Mouse (Mus musculus) heart, embryonic 16.5 days (tissue): ENCODE results near the gene Hivep3. TPM values are rescaled to one million over a fixed set of nuclear protein-coding genes. Genes with fewer than 3 reads are reported as not detected.
A peak's percentile ranks its signal among the peaks of the same experiment; 100 is the strongest.

ENCODE experiments used
- ATAC-seq: fragments of 200-750 bp; cut with Nextera tagmentation; replicated peaks from 2 replicates; pipeline ENCODE4 v1.8.0; 2017; ENCODE audit warnings: moderate number of reproducible peaks; ENCODE audit not compliant: insufficient read depth, low FRiP score; ENCODE audit errors: extremely low read depth
- H3K27ac ChIP-seq: fragments of 300-500 bp; sonication (generic); 2 replicates; pipeline ENCODE4 v1.5.1; 2014; ENCODE audit warnings: mild to moderate bottlenecking, low read length, control low read depth, moderate library complexity
- H3K27me3 ChIP-seq: fragments of 300-500 bp; sonication (generic); 2 replicates; pipeline ENCODE4 v1.6.1; 2014; ENCODE audit warnings: low read length, mixed read lengths; ENCODE audit not compliant: control insufficient read depth, insufficient read depth
- H3K36me3 ChIP-seq: fragments of 300-500 bp; sonication (generic); 2 replicates; pipeline ENCODE4 v1.6.1; 2014; ENCODE audit not compliant: control insufficient read depth, insufficient read depth
- H3K4me1 ChIP-seq: fragments of 300-500 bp; sonication (generic); 2 replicates; pipeline ENCODE4 v1.6.1; 2014; ENCODE audit warnings: low read length, mixed read lengths; ENCODE audit not compliant: control insufficient read depth, insufficient read depth
- H3K4me2 ChIP-seq: fragments of 300-500 bp; sonication (generic); 2 replicates; pipeline ENCODE4 v1.6.1; 2014; ENCODE audit warnings: low read depth, mild to moderate bottlenecking, control low read depth, low read length
- H3K4me3 ChIP-seq: fragments of 300-500 bp; sonication (generic); 2 replicates; pipeline ENCODE4 v1.5.1; 2014; ENCODE audit warnings: mild to moderate bottlenecking, control low read depth, low read length
- H3K9ac ChIP-seq: fragments of 300-500 bp; sonication (generic); 2 replicates; pipeline ENCODE4 v1.6.1; 2014; ENCODE audit warnings: low read length, control low read depth
- H3K9me3 ChIP-seq: fragments of 300-500 bp; sonication (generic); replicated peaks from 2 replicates; pipeline ENCODE4 v1.6.1; 2016; ENCODE audit warnings: low read length; ENCODE audit not compliant: control insufficient read depth
- WGBS: fragments of 180-500 bp; shearing (Covaris S2); extraction: QIAGEN DNeasy Blood & Tissue Kit; methylation state at CpG from one replicate; pipeline ENCODE4 v1.1.7; 2014; 5-methylcytosine and 5-hydroxymethylcytosine counted together
- polyA plus RNA-seq: library from polyadenylated mRNA; unstranded; fragments of >200 nt; fragmentation: Nextera tagmentation; extraction: Ambion mirVana; gene quantifications from 2 replicates; pipeline ENCODE4 v1.2.1, GENCODE M21; 2015

Gene Hivep3
- polyA plus RNA-seq, 1 experiment from 2014 or later = 9.4 TPM

DNA sequence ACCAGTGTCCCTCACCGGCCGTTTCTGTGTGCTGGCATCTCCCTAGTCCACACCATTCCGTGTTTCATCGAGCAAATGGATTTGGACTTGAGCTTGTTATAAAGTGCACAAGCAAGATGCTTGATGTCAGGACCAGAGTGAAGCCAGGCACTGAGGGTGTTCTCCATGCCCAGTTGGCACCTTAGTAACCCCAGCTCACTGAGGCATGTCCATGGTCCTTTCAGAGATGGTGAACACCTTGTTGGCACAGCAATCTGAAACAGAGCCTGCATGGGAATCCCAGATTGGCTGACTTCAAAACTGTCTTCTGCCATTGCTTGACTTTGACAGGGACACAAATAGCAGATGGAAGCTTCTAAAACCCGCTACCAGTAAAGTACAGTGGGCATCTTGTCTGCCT, 252.5 kb downstream of the Hivep3 start:
- Histone ChIP-seq H3K27me3 (no peaks in the 10 kb centered on the region), H3K4me2 (no peak overlapping the region), H3K9ac (no peak overlapping the region), H3K4me3 (no peak overlapping the region), H3K9me3 (no peaks in the 10 kb centered on the region), H3K4me1 (peaks cover 15% of the 10 kb centered on the region), H3K36me3 (no peaks in the 10 kb centered on the region), H3K27ac (no peak overlapping the region)
- 87% methylated on average over 5 of the region's 5 CpGs for WGBS
- no peak for ATAC-seq

DNA sequence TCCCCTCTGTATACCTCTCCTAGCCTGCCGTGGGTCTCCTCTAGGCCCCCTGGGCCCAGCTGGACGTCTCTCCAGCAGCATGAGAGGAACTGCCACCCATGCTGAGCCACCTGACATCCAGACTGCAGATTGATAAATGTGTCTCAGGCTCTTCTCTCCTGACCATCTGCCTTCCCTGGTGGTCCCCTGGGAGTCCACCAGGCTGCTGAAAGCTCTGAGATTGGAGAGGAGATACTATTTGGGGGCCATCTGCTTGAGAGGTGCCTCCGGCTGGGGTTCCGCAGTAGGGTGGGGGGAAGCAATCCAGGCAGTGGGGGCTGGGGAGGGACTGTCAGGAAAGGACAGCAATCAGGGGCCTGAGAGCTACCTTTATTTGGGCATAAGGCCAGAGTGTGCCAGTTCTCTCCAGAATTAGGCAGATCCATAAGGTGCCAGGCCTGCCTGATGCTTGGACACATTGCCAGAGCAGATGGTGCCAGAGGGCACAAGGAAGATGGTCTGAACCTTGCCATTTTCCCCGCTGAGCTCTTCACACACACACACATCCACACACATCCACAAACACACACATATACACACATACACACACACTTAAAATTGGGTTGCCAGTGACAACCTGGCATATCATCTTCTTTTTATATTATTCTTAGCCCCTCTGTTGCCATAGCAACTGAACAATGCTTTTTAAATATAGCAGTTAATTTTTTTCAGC, 253.2 kb downstream of the Hivep3 start:
- H3K36me3 ChIP-seq = no peaks in the 10 kb centered on the region
- H3K4me1 ChIP-seq = peaks cover 12% of the 10 kb centered on the region
- H3K4me2 ChIP-seq = no peak overlapping the region
- WGBS = 59% methylated on average over 5 of the region's 5 CpGs
- no peak overlapping the region for H3K9ac ChIP-seq
- H3K9me3 ChIP-seq = no peaks in the 10 kb centered on the region
- ATAC-seq = no peak
- no peak overlapping the region for H3K27ac ChIP-seq
- no peak overlapping the region for H3K4me3 ChIP-seq
- H3K27me3 ChIP-seq = no peaks in the 10 kb centered on the region

DNA sequence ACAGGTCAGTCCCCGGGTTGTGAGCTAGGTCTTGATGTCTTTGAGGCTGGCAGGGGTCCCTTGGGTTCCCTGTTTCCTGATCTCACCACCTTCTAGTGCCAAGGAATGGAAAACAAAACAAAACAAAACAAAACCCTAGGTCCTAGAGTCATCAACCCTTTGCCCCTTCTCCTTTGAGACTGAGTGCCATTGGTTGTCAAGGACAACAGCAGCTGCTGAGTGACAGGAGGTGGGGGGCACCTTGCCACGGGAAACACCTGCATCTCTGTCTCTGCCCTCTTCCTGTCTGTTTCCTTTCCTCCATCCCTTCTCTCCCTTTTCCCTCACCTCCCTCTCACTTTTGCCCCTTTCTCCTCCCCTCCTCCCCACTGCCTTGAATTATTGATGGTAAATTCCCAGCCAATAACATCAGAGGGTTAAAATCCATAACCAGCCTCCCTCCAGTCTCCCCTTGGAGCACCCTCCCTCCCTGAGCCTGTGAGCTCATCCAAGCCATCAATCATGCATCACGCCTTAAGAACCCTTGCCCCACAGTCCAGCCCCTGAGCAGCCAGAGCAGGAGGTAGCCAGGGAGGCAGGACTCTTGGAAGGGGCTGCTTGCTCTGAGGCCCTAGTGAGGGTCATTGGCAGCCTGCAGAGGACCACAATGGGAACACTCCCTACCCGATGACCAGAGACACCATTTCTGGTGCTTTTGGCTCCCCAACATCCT, 253.9 kb downstream of the Hivep3 start:
- 53% methylated on average over 4 of the region's 4 CpGs for WGBS
- Histone ChIP-seq H3K27me3 (no peaks in the 10 kb centered on the region), H3K9me3 (no peaks in the 10 kb centered on the region), H3K4me2 (no peak overlapping the region), H3K4me3 (no peak overlapping the region), H3K27ac (no peak overlapping the region), H3K36me3 (no peaks in the 10 kb centered on the region), H3K4me1 (peaks cover 16% of the 10 kb centered on the region), H3K9ac (no peak overlapping the region)
- no peak for ATAC-seq

DNA sequence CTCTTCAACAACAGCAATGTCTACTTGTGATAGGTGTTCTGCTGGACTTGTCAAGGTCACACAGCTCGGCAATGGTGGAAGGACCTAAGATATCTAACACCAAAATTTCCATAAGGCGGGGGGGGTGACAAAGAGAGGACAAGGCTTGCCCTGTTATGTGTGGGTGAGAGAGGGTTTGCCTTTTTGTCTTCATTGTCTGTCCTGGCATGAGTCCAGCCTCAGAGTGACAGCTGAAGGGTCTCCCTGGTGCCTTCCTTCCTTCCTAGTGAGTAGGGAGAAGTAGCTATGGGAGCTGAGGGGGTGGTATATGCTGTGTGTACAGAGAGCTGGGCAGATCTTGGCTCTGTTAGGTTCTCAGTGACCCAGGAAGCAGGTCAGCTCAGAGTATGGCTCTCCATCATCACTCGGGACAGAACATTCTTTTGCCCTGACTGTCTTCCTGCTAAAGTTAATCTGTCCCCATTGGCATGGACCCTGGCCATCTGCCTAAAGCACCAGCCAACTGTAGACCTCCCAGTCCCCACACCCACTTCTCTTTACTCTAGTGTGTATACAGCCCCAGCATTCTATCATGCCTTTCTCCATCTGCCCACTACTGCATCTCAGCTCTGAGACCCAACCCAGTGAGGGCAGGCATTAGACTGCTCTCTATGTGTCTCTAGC, 255.6 kb downstream of the Hivep3 start:
- Histone ChIP-seq H3K27ac (no peak overlapping the region), H3K4me2 (no peak overlapping the region), H3K9ac (no peak overlapping the region), H3K27me3 (no peaks in the 10 kb centered on the region), H3K4me1 (peaks cover 16% of the 10 kb centered on the region), H3K9me3 (no peaks in the 10 kb centered on the region), H3K4me3 (no peak overlapping the region), H3K36me3 (no peaks in the 10 kb centered on the region)
- WGBS = 37% methylated on average over 3 of the region's 3 CpGs
- ATAC-seq = 0 out of 2 replicates have a peak, but pooled peaks have one; percentile 15

DNA sequence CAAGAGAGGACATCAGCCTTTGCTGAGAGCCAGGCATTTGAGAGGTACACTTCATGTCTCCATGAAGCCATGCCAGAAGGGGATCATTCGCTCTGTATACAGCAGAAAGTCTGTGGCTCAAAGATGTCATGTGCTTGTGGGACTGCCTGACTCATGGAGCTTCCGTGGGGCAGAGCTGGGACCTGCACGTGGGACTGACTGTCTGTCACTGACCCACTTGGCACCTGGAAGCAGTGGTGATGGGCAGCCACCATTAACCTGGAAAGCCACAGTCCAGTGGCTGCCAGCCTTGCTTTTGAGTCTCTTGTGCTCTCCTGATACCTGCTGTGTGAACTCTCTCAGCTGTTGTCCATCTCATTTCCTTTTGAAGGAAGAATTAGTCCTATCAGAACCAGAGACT, 256.8 kb downstream of the Hivep3 start:
- 71% methylated on average over 3 of the region's 3 CpGs for WGBS
- no peak overlapping the region for H3K9ac ChIP-seq

DNA sequence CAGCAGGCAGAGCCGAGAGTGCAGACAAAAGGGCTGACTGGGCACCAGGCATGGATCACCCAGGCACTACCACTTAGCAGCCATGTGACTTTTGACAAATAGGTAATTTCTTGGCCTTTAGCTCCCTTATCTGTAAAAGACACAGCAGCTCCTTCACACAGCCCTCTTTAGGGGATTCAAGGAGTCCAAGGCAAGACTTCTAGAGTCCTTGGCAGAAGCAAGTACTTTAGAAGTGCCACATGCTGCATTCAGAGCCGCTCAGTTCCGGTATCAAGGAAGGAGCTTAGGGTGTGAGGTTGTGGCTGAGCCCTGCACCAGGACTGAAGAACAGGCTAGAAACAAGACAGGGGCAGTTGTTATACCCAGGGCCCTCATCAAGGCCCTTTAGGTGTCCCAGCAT, 257.3 kb downstream of the Hivep3 start:
- ATAC-seq = no peak
- WGBS = 84% methylated on average over 3 of the region's 3 CpGs
- Histone ChIP-seq H3K36me3 (no peaks in the 10 kb centered on the region), H3K4me2 (no peak overlapping the region), H3K4me1 (peaks cover 16% of the 10 kb centered on the region), H3K9me3 (no peaks in the 10 kb centered on the region), H3K27me3 (no peaks in the 10 kb centered on the region), H3K4me3 (no peak overlapping the region), H3K9ac (no peak overlapping the region), H3K27ac (no peak overlapping the region)

More for the DNA sequence above, 256.8 kb downstream of the Hivep3 start:
- no peaks in the 10 kb centered on the region for H3K36me3 ChIP-seq
- no peaks in the 10 kb centered on the region for H3K9me3 ChIP-seq
- no peak for ATAC-seq
- no peak overlapping the region for H3K27ac ChIP-seq
- no peaks in the 10 kb centered on the region for H3K27me3 ChIP-seq
- no peak overlapping the region for H3K4me3 ChIP-seq
- no peak overlapping the region for H3K4me2 ChIP-seq
- peaks cover 16% of the 10 kb centered on the region for H3K4me1 ChIP-seq

DNA sequence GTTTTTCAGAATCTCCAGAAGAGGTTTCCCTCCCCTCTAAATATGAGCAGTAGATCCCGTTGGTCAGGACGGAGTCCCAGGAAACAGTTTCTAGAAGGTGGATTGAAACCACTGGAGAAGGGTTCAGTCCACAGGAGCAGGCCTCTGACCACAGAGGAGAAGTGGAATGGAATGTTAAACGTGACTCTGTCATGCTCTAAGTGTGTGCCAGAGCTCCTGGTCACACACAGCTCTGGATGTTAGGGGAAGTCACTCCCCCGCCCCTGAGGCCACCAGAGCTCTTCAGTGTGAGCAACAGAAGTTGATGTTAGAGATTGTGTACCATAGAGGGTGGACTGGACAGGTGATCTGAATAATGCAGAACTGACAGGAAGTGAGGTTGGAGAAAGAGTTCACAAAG, 258.2 kb downstream of the Hivep3 start:
- no peak; the same call in 1 of the 2 replicates for ATAC-seq
- H3K9me3 ChIP-seq = no peaks in the 10 kb centered on the region
- H3K36me3 ChIP-seq = no peaks in the 10 kb centered on the region
- H3K4me2 ChIP-seq = no peak overlapping the region
- no peak overlapping the region for H3K4me3 ChIP-seq
- H3K27ac ChIP-seq = no peak overlapping the region
- H3K27me3 ChIP-seq = no peaks in the 10 kb centered on the region
- no peak overlapping the region for H3K9ac ChIP-seq
- peaks cover 16% of the 10 kb centered on the region for H3K4me1 ChIP-seq
- WGBS = 38% methylated on average over 4 of the region's 4 CpGs

DNA sequence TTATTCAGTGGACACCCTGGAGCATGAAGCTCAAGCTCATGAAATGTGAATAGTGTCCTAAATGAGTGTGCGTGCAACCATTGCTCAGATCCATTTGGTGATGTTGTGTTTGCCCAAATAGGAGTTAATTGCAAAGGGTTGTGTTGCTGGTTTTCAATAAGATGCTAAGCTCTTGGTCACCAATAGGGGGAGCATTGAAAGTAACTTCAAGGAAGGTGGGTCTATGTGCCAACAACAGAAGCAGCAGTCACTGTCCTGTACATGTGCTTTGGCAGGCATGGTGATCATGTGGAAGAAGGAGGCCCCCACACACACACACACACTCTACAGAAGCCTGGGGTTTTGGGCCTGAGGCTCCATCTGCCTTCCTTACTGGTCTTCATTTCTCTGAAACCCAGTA, 262.8 kb downstream of the Hivep3 start:
- H3K4me2 ChIP-seq = no peak overlapping the region
- H3K9ac ChIP-seq = no peak overlapping the region
- H3K4me3 ChIP-seq = no peak overlapping the region
- no peak overlapping the region for H3K27ac ChIP-seq
- H3K27me3 ChIP-seq = no peaks in the 10 kb centered on the region
- WGBS = 89% methylated on average over 1 of the region's 1 CpGs
- H3K4me1 ChIP-seq = peaks cover 8% of the 10 kb centered on the region
- no peak for ATAC-seq
- H3K9me3 ChIP-seq = no peaks in the 10 kb centered on the region
- no peaks in the 10 kb centered on the region for H3K36me3 ChIP-seq

DNA sequence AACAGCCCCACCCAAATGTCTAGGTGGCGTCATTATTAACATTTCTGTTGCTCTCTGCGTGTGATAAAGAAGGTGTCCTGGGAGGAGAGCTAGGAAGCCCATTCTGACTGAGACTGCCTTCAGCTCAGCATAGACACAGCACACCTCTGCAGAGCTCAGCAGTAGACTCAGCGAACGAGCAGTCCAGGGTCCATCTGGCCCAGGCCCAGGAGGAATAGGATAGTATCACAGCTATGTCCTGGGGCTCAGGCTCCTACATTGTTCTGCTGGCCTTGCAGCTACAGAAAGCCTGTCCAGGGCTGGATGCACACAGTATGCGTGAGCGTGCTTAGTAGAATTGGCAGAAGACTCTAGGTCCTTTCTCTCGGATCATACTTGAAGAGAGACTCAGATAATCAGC, 263.8 kb downstream of the Hivep3 start:
- Histone ChIP-seq H3K27me3 (no peaks in the 10 kb centered on the region), H3K9me3 (no peaks in the 10 kb centered on the region), H3K36me3 (no peaks in the 10 kb centered on the region), H3K27ac (no peak overlapping the region), H3K4me2 (no peak overlapping the region), H3K9ac (no peak overlapping the region), H3K4me3 (no peak overlapping the region), H3K4me1 (no peaks in the 10 kb centered on the region)
- no peak for ATAC-seq
- WGBS = 85% methylated on average over 7 of the region's 7 CpGs
